Mouse (Mus musculus): ENCODE data around the gene Laptm4a. TPM values are rescaled to one million over a fixed set of nuclear protein-coding genes. Genes with fewer than 3 reads are reported as not detected.

Laptm4a gene
- polyA plus RNA-seq, 2 experiments = 45.9 to 63.4 TPM

DNA sequence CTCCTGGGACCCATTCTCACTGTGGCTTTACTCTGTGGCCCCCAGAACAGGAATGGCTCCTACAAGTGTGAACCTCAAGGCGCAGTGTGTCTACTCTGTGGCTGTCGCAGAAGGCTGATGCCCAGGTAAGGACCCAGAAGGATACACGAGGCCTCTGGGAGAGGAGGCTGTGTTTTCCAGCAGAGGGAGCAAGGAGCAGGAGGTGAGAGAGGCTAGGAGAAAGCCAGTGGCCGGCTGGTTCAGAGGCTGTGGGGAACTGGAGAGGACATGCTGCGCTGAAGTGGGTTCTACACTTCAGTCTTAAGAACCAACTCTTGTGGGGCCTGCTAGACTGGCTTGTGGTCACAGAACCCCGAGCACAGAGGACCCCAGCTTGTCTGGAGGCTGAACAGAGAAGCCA is 42.1 kb upstream of the Laptm4a start:
- ATAC-seq (ENCODE audit: insufficient read depth) (no peak), DNase-seq (ENCODE audit: low read depth in 3 of 3, low spot score in 3 of 3) (no peak)
- no peaks in the 10 kb centered on the region for H3K9me3 ChIP-seq (ENCODE audit: control insufficient read depth, low read length)
- 51% methylated on average over 6 of the region's 6 CpGs for WGBS (ENCODE audit: insufficient replicate concordance)
- no peak overlapping the region for H3K9ac ChIP-seq (replicated peaks)
- H3K4me1 ChIP-seq (replicated peaks; ENCODE audit: control insufficient read depth in 2 of 2, insufficient read depth in 2 of 2, low read length in 1 of 2) = peaks cover 0 to 15% of the 10 kb centered on the region in 2 experiments; a peak in 2 of 4 replicates
- H3K27me3 ChIP-seq (ENCODE audit: control insufficient read depth, insufficient read depth, low read length) = no peaks in the 10 kb centered on the region
- H3K4me3 ChIP-seq (ENCODE audit: insufficient read depth in 1 of 2, low read depth in 2 of 2, low read length in 2 of 2) = no peak overlapping the region
- no peak overlapping the region for H3K27ac ChIP-seq
- H3K4me2 ChIP-seq (ENCODE audit: low read depth) = no peak overlapping the region
- no peak for TF ChIP-seq EP300 (IDR thresholded peaks at IDR 0.05; ENCODE audit: low read depth)
- TF ChIP-seq CTCF (IDR thresholded peaks at IDR 0.05; ENCODE audit: low read depth) = peak; percentile 20; the same call in 1 of the 2 replicates
- no peaks in the 10 kb centered on the region for H3K36me3 ChIP-seq (replicated peaks; ENCODE audit: control insufficient read depth, insufficient read depth, low read depth)

DNA sequence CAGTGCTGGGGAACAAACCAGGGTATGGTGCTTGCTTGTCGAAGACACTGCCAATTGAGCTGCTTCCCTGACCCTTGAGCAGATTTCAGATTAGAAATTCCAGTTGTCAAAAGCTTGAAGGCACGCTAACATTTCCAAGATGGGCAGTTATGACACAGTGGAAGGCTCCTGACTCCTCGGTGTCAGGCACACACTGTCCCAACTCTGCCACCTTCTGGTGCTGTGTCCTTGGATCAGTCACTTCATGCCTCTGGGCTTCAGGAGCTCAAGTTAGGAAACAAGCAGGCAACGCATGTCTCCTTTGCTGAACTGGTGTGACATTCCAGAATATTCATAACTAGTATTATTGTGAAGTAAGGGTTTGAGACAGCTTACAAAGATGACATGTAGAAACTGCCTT is 39.7 kb upstream of the Laptm4a start:
- WGBS (ENCODE audit: insufficient replicate concordance) = 35% methylated on average over 4 of the region's 4 CpGs
- TF ChIP-seq EP300 (IDR thresholded peaks at IDR 0.05; ENCODE audit: low read depth) (no peak), CTCF (IDR thresholded peaks at IDR 0.05; ENCODE audit: low read depth) (peak; percentile 60)

GRCm38 (mm10) chr12:8882376-8882775 is 39.1 kb upstream of the Laptm4a start:
- peak; percentile 50; the same call in 1 of the 2 replicates for ATAC-seq (ENCODE audit: insufficient read depth)
- H3K27me3 ChIP-seq (ENCODE audit: control insufficient read depth, insufficient read depth, low read length) = no peaks in the 10 kb centered on the region
- H3K9me3 ChIP-seq (ENCODE audit: control insufficient read depth, low read length) = no peaks in the 10 kb centered on the region
- no peak overlapping the region for H3K9ac ChIP-seq (replicated peaks)
- peaks cover 0 to 14% of the 10 kb centered on the region in 2 experiments; a peak in 2 of 4 replicates for H3K4me1 ChIP-seq (replicated peaks; ENCODE audit: control insufficient read depth in 2 of 2, insufficient read depth in 2 of 2, low read length in 1 of 2)
- H3K27ac ChIP-seq = no peak overlapping the region
- H3K4me2 ChIP-seq (ENCODE audit: low read depth) = no peak overlapping the region
- TF ChIP-seq CTCF (IDR thresholded peaks at IDR 0.05; ENCODE audit: low read depth) (no peak), EP300 (IDR thresholded peaks at IDR 0.05; ENCODE audit: low read depth) (no peak)
- peak in 2 of 3 experiments; percentile 19 to 30 for DNase-seq (ENCODE audit: low read depth in 3 of 3, low spot score in 3 of 3)
- H3K36me3 ChIP-seq (replicated peaks; ENCODE audit: control insufficient read depth, insufficient read depth, low read depth) = no peaks in the 10 kb centered on the region
- 56% methylated on average over 8 of the region's 8 CpGs for WGBS (ENCODE audit: insufficient replicate concordance)
- H3K4me3 ChIP-seq (ENCODE audit: insufficient read depth in 1 of 2, low read depth in 2 of 2, low read length in 2 of 2) = no peak overlapping the region

More for the DNA sequence above, 39.7 kb upstream of the Laptm4a start:
- H3K9me3 ChIP-seq (ENCODE audit: control insufficient read depth, low read length) = no peaks in the 10 kb centered on the region
- H3K27ac ChIP-seq = no peak overlapping the region
- H3K4me2 ChIP-seq (ENCODE audit: low read depth) = no peak overlapping the region
- DNase-seq (ENCODE audit: low read depth in 3 of 3, low spot score in 3 of 3) (no peak), ATAC-seq (ENCODE audit: insufficient read depth) (no peak)
- H3K4me3 ChIP-seq (ENCODE audit: insufficient read depth in 1 of 2, low read depth in 2 of 2, low read length in 2 of 2) = no peak overlapping the region
- no peak overlapping the region for H3K9ac ChIP-seq (replicated peaks)
- no peaks in the 10 kb centered on the region for H3K27me3 ChIP-seq (ENCODE audit: control insufficient read depth, insufficient read depth, low read length)
- H3K36me3 ChIP-seq (replicated peaks; ENCODE audit: control insufficient read depth, insufficient read depth, low read depth) = no peaks in the 10 kb centered on the region
- peaks cover 0 to 17% of the 10 kb centered on the region in 2 experiments; a peak in 2 of 4 replicates for H3K4me1 ChIP-seq (replicated peaks; ENCODE audit: control insufficient read depth in 2 of 2, insufficient read depth in 2 of 2, low read length in 1 of 2)

- Histone ChIP-seq H3K4me1 (replicated peaks; ENCODE audit: control insufficient read depth in 2 of 2, insufficient read depth in 2 of 2, low read length in 1 of 2) (peaks cover 0 to 10% of the 10 kb centered on the region in 2 experiments; a peak in 2 of 4 replicates), H3K27me3 (ENCODE audit: control insufficient read depth, insufficient read depth, low read length) (no peaks in the 10 kb centered on the region), H3K4me2 (ENCODE audit: low read depth) (no peak overlapping the region), H3K36me3 (replicated peaks; ENCODE audit: control insufficient read depth, insufficient read depth, low read depth) (no peaks in the 10 kb centered on the region), H3K9me3 (ENCODE audit: control insufficient read depth, low read length) (no peaks in the 10 kb centered on the region), H3K4me3 (ENCODE audit: insufficient read depth in 1 of 2, low read depth in 2 of 2, low read length in 2 of 2) (no peak overlapping the region), H3K27ac (no peak overlapping the region), H3K9ac (replicated peaks) (no peak overlapping the region)
- DNase-seq (ENCODE audit: low read depth in 3 of 3, low spot score in 3 of 3) = no peak
- ATAC-seq (ENCODE audit: insufficient read depth) = no peak
- TF ChIP-seq EP300 (IDR thresholded peaks at IDR 0.05; ENCODE audit: low read depth) (no peak), CTCF (IDR thresholded peaks at IDR 0.05; ENCODE audit: low read depth) (no peak)
- WGBS (ENCODE audit: insufficient replicate concordance) = 27% methylated on average over 13 of the region's 13 CpGs
These were observed 36.9 kb upstream of the Laptm4a start for GRCm38 (mm10) chr12:8884426-8885145.

GRCm38 (mm10) chr12:8885146-8885543 is 36.3 kb upstream of the Laptm4a start:
- no peak overlapping the region for H3K27ac ChIP-seq
- H3K9me3 ChIP-seq (ENCODE audit: control insufficient read depth, low read length) = no peaks in the 10 kb centered on the region
- ATAC-seq (ENCODE audit: insufficient read depth) = no peak

More at GRCm38 (mm10) chr12:8885146-8885543, 36.3 kb upstream of the Laptm4a start:
- Histone ChIP-seq H3K4me2 (ENCODE audit: low read depth) (no peak overlapping the region), H3K27me3 (ENCODE audit: control insufficient read depth, insufficient read depth, low read length) (no peaks in the 10 kb centered on the region), H3K4me1 (replicated peaks; ENCODE audit: control insufficient read depth in 2 of 2, insufficient read depth in 2 of 2, low read length in 1 of 2) (peaks cover 0 to 10% of the 10 kb centered on the region in 2 experiments; a peak in 2 of 4 replicates), H3K36me3 (replicated peaks; ENCODE audit: control insufficient read depth, insufficient read depth, low read depth) (no peaks in the 10 kb centered on the region), H3K4me3 (ENCODE audit: insufficient read depth in 1 of 2, low read depth in 2 of 2, low read length in 2 of 2) (no peak overlapping the region), H3K9ac (replicated peaks) (no peak overlapping the region)
- TF ChIP-seq EP300 (IDR thresholded peaks at IDR 0.05; ENCODE audit: low read depth) (no peak), CTCF (IDR thresholded peaks at IDR 0.05; ENCODE audit: low read depth) (no peak)
- 15% methylated on average over 4 of the region's 4 CpGs for WGBS (ENCODE audit: insufficient replicate concordance)
- DNase-seq (ENCODE audit: low read depth in 3 of 3, low spot score in 3 of 3) = no peak

All from liver, embryonic 14.5 days (tissue).